Mouse (Mus musculus) neural tube, embryonic 14.5 days (tissue): ENCODE data around the gene Gm27021. TPM values are rescaled to one million over a fixed set of nuclear protein-coding genes. Genes with fewer than 3 reads are reported as not detected.
A peak's percentile ranks its signal among the peaks of the same experiment; 100 is the strongest.

Experiments used
- ATAC-seq: fragments of 200-750 bp; cut with Nextera tagmentation; 2 replicates; pipeline ENCODE4 v1.8.0; 2017; ENCODE audit warnings: low read depth, mild to moderate bottlenecking, moderate TSS enrichment, moderate library complexity
- H3K27ac ChIP-seq: fragments of 300-500 bp; sonication (generic); 2 replicates; pipeline ENCODE4 v1.5.1; 2014; ENCODE audit warnings: low read depth, mild to moderate bottlenecking, control low read depth, low read length, moderate library complexity, mixed read lengths
- H3K27me3 ChIP-seq: fragments of 300-500 bp; sonication (generic); 2 replicates; pipeline ENCODE4 v1.6.1; 2014; ENCODE audit warnings: low read length; ENCODE audit not compliant: control insufficient read depth, insufficient read depth
- H3K36me3 ChIP-seq: fragments of 300-500 bp; sonication (generic); 2 replicates; pipeline ENCODE4 v1.6.1; 2014; ENCODE audit warnings: low read length, mixed read lengths; ENCODE audit not compliant: control insufficient read depth, insufficient read depth
- H3K4me1 ChIP-seq: fragments of 300-500 bp; sonication (generic); 2 replicates; pipeline ENCODE4 v1.6.1; 2014; ENCODE audit warnings: low read length; ENCODE audit not compliant: control insufficient read depth, insufficient read depth
- H3K4me2 ChIP-seq: fragments of 300-500 bp; sonication (generic); 2 replicates; pipeline ENCODE4 v1.6.1; 2014; ENCODE audit warnings: mild to moderate bottlenecking, low read depth, low read length, control low read depth
- H3K4me3 ChIP-seq: fragments of 300-500 bp; sonication (generic); 2 replicates; pipeline ENCODE4 v1.5.1; 2014; ENCODE audit warnings: low read depth, low read length, control low read depth, mixed read lengths
- H3K9ac ChIP-seq: fragments of 300-500 bp; sonication (generic); replicated peaks from 2 replicates; pipeline ENCODE4 v1.6.1; 2014; ENCODE audit warnings: low read depth, mild to moderate bottlenecking, control low read depth, low read length, mixed read lengths
- H3K9me3 ChIP-seq: fragments of 300-500 bp; sonication (generic); 2 replicates; pipeline ENCODE4 v1.6.1; 2016; ENCODE audit warnings: low read length; ENCODE audit not compliant: control insufficient read depth
- WGBS: fragments of 180-500 bp; shearing (Covaris S2); extraction: QIAGEN DNeasy Blood & Tissue Kit; methylation state at CpG from one replicate; pipeline ENCODE4 v1.1.7; 2014; 5-methylcytosine and 5-hydroxymethylcytosine counted together
- polyA plus RNA-seq: library from polyadenylated mRNA; unstranded; fragments of >200 nt; fragmentation: Nextera tagmentation; extraction: Ambion mirVana; gene quantifications from 2 replicates; pipeline ENCODE4 v1.2.1, GENCODE M21; 2014

Gm27021 gene
- polyA plus RNA-seq, 1 experiment from 2014 or later: 8.4 TPM

GRCm38 (mm10) chr8:120563851-120564837 lies 103.7 kb downstream of the Gm27021 start:
- Histone ChIP-seq H3K4me2 (0 out of 2 replicates have a peak overlapping the region, but pooled peaks have one; percentile 16), H3K27me3 (no peaks in the 10 kb centered on the region), H3K9me3 (no peaks in the 10 kb centered on the region), H3K9ac (no peak overlapping the region), H3K4me1 (peaks cover 66% of the 10 kb centered on the region), H3K4me3 (no peak overlapping the region), H3K27ac (peak overlapping the region; percentile 81), H3K36me3 (peaks cover 14% of the 10 kb centered on the region)
- ATAC-seq: peak; percentile 47; the same call in 1 of the 2 replicates
- 11% methylated on average over 20 of the region's 20 CpGs for WGBS

GRCm38 (mm10) chr8:120563348-120563724 lies 104.5 kb downstream of the Gm27021 start:
- Histone ChIP-seq H3K4me2 (no peak overlapping the region), H3K9ac (no peak overlapping the region), H3K36me3 (peaks cover 8% of the 10 kb centered on the region), H3K4me3 (no peak overlapping the region), H3K9me3 (no peaks in the 10 kb centered on the region), H3K4me1 (peaks cover 73% of the 10 kb centered on the region), H3K27me3 (no peaks in the 10 kb centered on the region), H3K27ac (peak overlapping the region; percentile 81)
- ATAC-seq: 0 out of 2 replicates have a peak, but pooled peaks have one; percentile 15
- WGBS: 9% methylated on average over 8 of the region's 8 CpGs

- Histone ChIP-seq H3K36me3 (peaks cover 5% of the 10 kb centered on the region; the same call in 1 of the 2 replicates), H3K4me3 (no peak overlapping the region), H3K9me3 (no peaks in the 10 kb centered on the region), H3K27ac (peak overlapping the region; percentile 81), H3K27me3 (no peaks in the 10 kb centered on the region), H3K9ac (no peak overlapping the region; the same call in 1 of the 2 replicates), H3K4me2 (no peak overlapping the region), H3K4me1 (peaks cover 78% of the 10 kb centered on the region)
- WGBS: 72% methylated on average over 18 of the region's 18 CpGs
- ATAC-seq: no peak
Measured at GRCm38 (mm10) chr8:120562680-120563347, 105.1 kb downstream of the Gm27021 start.

- Histone ChIP-seq H3K9me3 (no peaks in the 10 kb centered on the region), H3K27me3 (no peaks in the 10 kb centered on the region), H3K27ac (no peak overlapping the region; the same call in 1 of the 2 replicates), H3K4me2 (no peak overlapping the region), H3K9ac (no peak overlapping the region), H3K36me3 (no peaks in the 10 kb centered on the region), H3K4me3 (no peak overlapping the region), H3K4me1 (peaks cover 89% of the 10 kb centered on the region)
- WGBS: 81% methylated on average over 22 of the region's 22 CpGs
- no peak for ATAC-seq
Measured at GRCm38 (mm10) chr8:120561539-120562435, 106.1 kb downstream of the Gm27021 start.

GRCm38 (mm10) chr8:120560535-120560934 lies 107.3 kb downstream of the Gm27021 start:
- H3K27ac ChIP-seq: peak overlapping the region; percentile 34; the same call in 1 of the 2 replicates
- ATAC-seq: no peak
- no peaks in the 10 kb centered on the region for H3K9me3 ChIP-seq
- 58% methylated on average over 5 of the region's 5 CpGs for WGBS
- no peak overlapping the region for H3K4me3 ChIP-seq
- H3K9ac ChIP-seq: no peak overlapping the region
- no peaks in the 10 kb centered on the region for H3K36me3 ChIP-seq
- no peak overlapping the region for H3K4me2 ChIP-seq
- peaks cover 91% of the 10 kb centered on the region for H3K4me1 ChIP-seq
- H3K27me3 ChIP-seq: no peaks in the 10 kb centered on the region

- no peak overlapping the region for H3K4me2 ChIP-seq
Measured at GRCm38 (mm10) chr8:120559654-120560053, 108.2 kb downstream of the Gm27021 start.

More at GRCm38 (mm10) chr8:120559654-120560053, 108.2 kb downstream of the Gm27021 start:
- peak; percentile 13; the same call in 1 of the 2 replicates for ATAC-seq
- Histone ChIP-seq H3K9ac (peak overlapping the region; percentile 32; the same call in 1 of the 2 replicates), H3K27ac (peak overlapping the region; percentile 52), H3K4me3 (no peak overlapping the region), H3K36me3 (no peaks in the 10 kb centered on the region), H3K27me3 (no peaks in the 10 kb centered on the region), H3K4me1 (peaks cover 88% of the 10 kb centered on the region), H3K9me3 (no peaks in the 10 kb centered on the region)
- 9% methylated on average over 11 of the region's 11 CpGs for WGBS

Other genes with a start within 250 kb of the Gm27021 start
- 10.5 and 13.1 TPM in 2 replicates for gene Gins2, start 78.8 kb downstream of the Gm27021 start, polyA plus RNA-seq
- gene 1190005I06Rik, start 20.4 kb downstream of the Gm27021 start, polyA plus RNA-seq: 9.9 and 10.0 TPM in 2 replicates
- 1,198 and 1,298 TPM in 2 replicates for gene Cox4i1, start 143 bp upstream of the Gm27021 start, polyA plus RNA-seq
- gene Emc8, start 494 bp upstream of the Gm27021 start, polyA plus RNA-seq: 95.8 and 125 TPM in 2 replicates
- 1.5 and 4.0 TPM in 2 replicates for gene Irf8, start 68.3 kb upstream of the Gm27021 start, polyA plus RNA-seq